Mouse (Mus musculus): ENCODE measurements around the gene Cacna2d2.

Gene Cacna2d2

GRCm38 (mm10) chr9:107399491-107399971 is at the start of gene Cacna2d2:
TSS of gene Cacna2d2 (plus strand) at chr9:107399612.
- in situ Hi-C loops (cut with MboI, MseI) = no loop called here

GRCm38 (mm10) chr9:107354826-107355225 is 44.6 kb upstream of the Cacna2d2 start:
- in situ Hi-C loops (cut with MboI, MseI) = loop anchor here (10.0 kb wide), 1 partner anchor 460 kb away; the partner anchor contains the start of gene Manf

DNA sequence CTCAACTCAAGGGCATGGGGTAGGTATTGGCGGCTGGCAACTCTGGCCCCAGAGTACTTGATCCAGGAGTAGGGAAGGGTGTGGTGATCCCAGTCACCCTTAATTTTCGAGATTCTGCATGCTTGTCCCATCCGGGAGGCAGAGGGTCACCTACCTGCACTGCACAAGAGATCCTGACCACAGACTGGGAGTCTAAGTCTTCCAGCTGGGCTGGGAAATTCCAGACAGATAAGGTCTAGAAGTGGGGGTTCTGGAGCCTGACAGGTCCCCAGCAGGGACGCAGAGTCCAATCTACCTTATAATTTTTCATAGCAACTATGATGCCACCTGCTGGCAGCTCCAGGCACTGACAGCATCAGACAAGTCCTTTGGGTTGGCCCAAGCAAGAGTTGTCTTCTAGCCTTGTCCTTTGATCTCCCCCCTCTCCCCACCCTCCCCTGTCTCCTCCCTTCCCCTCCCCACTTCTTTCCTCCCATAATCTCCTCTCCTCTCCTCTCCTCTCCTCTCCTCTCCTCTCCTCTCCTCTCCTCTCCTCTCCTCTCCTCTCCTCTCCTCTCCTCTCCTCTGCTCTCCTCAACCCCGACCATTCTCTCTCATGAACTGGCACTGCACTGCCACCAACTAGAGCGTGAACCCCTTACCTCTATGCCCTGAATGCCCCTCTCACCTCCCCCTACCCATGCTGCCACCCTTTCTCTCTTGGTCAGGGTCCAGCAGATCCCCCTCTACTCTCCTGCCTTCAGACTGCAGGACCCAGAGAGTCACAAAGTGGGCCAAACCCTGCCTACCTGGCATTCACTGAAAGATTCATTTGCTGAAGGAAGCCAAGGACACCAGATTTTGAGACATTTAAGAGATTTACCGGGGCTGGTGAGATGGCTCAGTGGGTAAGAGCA is 43.3 kb upstream of the Cacna2d2 start:
- in situ Hi-C loops (cut with MboI, MseI) = loop anchor here (10.0 kb wide), 1 partner anchor 461 kb away; the partner anchor contains the start of gene Manf

- in situ Hi-C loops (cut with MboI, MseI) = loop anchor here (10.0 kb wide), 1 partner anchor 463 kb away; the partner anchor contains the start of gene Manf
Measured at GRCm38 (mm10) chr9:107357651-107358050, 41.8 kb upstream of the Cacna2d2 start.

- in situ Hi-C loops (cut with MboI, MseI) = no loop called here
Measured at GRCm38 (mm10) chr9:107360989-107361388, 38.4 kb upstream of the Cacna2d2 start.

DNA sequence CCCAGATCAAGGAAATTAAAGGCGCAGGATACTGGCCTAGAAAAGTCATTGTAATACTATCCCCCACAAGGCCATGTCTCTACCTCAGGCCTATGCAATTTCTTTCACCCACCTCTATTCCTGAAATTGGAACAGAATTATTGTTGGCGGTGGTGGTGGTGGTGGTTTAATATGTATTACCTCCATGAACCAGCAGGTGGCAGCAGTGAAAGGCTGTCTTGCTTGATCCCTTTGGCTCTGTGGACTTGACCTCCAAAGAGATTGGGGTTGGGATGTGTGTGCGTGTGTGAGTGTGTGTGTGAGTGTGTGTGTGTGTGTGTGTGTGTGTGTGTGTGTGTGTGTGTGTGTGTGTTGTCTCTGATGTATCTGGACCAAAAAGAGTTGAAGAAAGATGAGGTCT is 32.8 kb upstream of the Cacna2d2 start:
- in situ Hi-C loops (cut with MboI, MseI) = loop anchor here (5.0 kb wide), 2 partner anchors 101 to 146 kb away; no protein-coding TSS in a partner anchor

GRCm38 (mm10) chr9:107368302-107368701 is 31.1 kb upstream of the Cacna2d2 start:
- in situ Hi-C loops (cut with MboI, MseI) = loop anchor here (5.0 kb wide), 2 partner anchors 99 to 144 kb away; no protein-coding TSS in a partner anchor

- in situ Hi-C loops (cut with MboI, MseI) = loop anchor here (5.0 kb wide), 2 partner anchors 98 to 143 kb away; no protein-coding TSS in a partner anchor
Measured at GRCm38 (mm10) chr9:107369270-107370105, 29.9 kb upstream of the Cacna2d2 start.

GRCm38 (mm10) chr9:107370106-107370463 is 29.3 kb upstream of the Cacna2d2 start:
- in situ Hi-C loops (cut with MboI, MseI) = no loop called here

- in situ Hi-C loops (cut with MboI, MseI) = no loop called here
Measured at GRCm38 (mm10) chr9:107372441-107372840, 27.0 kb upstream of the Cacna2d2 start.

- in situ Hi-C loops (cut with MboI, MseI) = no loop called here
Measured at GRCm38 (mm10) chr9:107374623-107375022, 24.8 kb upstream of the Cacna2d2 start.

GRCm38 (mm10) chr9:107375451-107375850 is 24.0 kb upstream of the Cacna2d2 start:
- in situ Hi-C loops (cut with MboI, MseI) = no loop called here

DNA sequence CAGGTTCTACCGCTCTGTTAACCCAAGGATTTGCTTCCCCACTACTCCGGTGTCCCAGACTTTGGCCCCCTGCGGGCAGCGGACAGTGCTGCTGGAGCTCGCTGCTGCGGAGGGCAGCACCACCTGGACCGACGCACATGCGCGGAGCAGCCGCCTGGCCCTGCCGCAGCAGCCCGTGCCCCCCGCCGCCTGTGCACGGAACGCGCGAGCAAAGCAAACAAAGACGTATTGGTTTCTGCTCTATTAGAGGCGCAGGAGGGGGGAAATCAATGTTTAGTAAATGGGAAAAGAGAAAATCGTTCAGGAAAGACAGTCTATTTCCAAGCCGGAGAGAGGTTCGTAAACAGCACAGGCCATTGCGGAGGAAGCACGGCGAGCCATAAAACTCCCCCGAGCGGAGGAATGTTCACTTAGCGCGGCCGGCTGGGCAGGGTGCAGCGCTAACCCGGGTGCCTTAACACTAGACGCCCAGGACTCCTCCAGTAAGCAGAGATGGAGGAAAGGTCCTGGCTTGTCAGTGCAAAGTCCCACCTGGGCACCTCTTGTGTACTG is 21.4 kb upstream of the Cacna2d2 start:
- in situ Hi-C loops (cut with MboI, MseI) = no loop called here

- in situ Hi-C loops (cut with MboI, MseI) = no loop called here
Measured at GRCm38 (mm10) chr9:107381723-107382122, 17.7 kb upstream of the Cacna2d2 start.

GRCm38 (mm10) chr9:107384396-107384795 is 15.0 kb upstream of the Cacna2d2 start:
- in situ Hi-C loops (cut with MboI, MseI) = no loop called here

- in situ Hi-C loops (cut with MboI, MseI) = no loop called here
Measured at GRCm38 (mm10) chr9:107386722-107387121, 12.7 kb upstream of the Cacna2d2 start.

DNA sequence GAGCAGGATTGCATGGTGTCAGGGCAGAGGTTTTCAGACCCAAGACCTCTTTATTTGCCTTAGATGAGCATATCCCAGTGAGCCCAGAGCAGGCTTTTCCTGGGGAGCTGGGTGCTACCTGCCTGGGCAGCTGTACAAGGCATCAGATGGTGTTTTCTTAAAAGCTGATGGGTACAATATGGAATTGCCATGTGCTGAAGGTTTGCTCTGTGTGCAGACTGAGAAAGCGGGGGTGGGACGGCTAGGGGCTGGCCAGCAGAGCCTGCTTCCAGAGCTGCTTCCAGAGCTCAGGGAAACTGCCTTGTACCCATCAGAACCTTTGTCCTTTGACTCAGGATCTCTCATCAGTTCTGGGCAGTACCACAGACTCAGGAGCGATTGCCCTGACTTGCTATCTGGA is 11.7 kb upstream of the Cacna2d2 start:
- in situ Hi-C loops (cut with MboI, MseI) = no loop called here

GRCm38 (mm10) chr9:107388263-107388662 is 11.1 kb upstream of the Cacna2d2 start:
- in situ Hi-C loops (cut with MboI, MseI) = no loop called here

DNA sequence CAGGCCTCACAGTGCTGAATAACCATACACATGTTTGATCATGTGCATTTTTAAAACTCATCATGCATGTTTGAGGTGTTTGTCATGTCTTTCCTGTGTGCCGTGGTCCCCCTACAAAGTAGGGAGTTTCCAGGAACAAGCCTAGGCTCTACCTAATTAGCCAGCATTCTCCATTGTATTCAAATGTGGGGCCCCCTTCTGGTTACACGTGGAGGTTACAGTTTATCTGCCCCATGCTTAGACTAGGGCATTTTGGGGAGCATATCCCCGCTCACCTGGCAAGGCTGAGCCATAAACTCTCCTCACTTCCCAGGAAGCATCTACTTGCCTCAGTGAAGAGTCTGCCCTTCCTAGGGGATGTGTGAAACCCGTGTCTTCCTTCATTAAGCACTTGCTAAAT is 3.0 kb upstream of the Cacna2d2 start:
- in situ Hi-C loops (cut with MboI, MseI) = no loop called here

DNA sequence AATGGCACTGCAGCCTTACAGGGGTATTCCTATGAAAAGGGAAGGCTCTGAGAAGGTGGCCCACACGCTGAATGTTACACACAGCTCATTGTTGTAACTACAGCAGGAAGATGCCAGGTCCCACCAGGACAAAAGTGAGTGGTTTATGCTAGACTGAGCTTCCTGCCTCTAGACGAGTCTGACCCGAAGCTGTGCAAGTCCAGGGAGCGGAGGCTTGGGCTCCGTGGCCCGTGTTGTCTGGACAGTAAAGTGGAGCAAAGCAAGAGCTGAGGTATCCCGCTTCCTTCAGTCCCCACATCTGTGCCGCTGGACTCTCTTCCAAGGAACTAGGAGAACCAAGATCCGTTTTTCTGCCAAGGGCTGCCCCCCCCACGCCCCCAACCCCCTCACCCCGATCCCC is 444 bp upstream of the Cacna2d2 start:
- in situ Hi-C loops (cut with MboI, MseI) = no loop called here

- in situ Hi-C loops (cut with MboI, MseI) = no loop called here
Measured at GRCm38 (mm10) chr9:107400060-107400511, 674 bp downstream of the Cacna2d2 start.

Data from T-helper 2 cell (primary cell).